Mouse (Mus musculus): ENCODE results near the gene Wnt10b. TPM values are rescaled to one million over a fixed set of nuclear protein-coding genes. Genes with fewer than 3 reads are reported as not detected.

Gene Wnt10b
- polyA plus RNA-seq, 1 experiment from 2014 or later: 0.10 TPM

DNA sequence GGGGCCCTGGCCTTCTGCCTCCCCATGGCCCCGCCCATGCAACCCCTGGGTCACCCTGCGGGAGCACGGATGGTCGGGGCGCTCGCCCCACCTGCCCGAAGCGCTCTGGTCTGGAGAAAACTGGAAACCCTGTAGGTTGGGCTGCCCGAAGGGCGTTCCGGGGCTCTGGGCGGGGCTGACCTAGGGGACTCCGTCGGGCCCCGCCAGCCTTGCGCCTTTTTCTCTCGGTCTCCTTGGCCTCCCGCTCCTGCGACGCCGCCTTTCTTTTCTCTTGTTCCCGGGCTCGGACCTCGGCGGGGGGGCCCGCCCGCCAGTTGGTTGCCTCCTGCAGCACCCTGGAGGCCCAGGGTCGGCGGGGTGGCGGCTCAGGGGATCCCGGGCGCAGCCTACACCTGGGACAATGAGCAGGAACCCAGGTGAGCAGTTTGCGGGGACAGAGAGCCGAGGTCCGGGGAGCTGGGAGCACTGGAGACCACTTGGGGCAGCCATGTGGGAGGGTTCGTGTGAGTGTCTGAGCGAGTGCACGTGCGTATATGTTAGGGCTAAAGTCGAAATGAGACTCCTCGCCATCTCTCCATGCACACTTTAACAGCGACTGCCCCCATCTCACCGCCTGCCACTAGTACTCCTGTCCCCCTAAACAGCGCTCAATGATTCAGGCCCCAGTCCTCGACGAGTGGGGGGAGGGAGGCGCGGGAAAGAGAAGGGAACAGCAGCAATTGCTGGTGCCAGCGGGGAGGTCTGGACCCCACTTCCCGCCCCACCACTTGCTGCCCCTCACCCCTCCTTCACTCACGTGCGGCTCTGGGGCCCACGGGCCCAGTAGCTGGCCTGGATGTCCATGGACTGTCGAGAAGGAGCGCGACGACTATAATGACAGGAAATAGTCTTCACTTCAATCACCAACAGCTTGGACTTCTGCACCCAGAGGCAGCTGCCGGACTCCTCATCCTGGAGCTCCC, 29.1 kb upstream of the Wnt10b start:
- Histone ChIP-seq H3K4me2 (peak overlapping the region; percentile 86), H3K27me3 (peaks cover 81% of the 10 kb centered on the region), H3K36me3 (0 out of 2 replicates have a peak, but pooled peaks cover 12% of the 10 kb centered on the region), H3K4me3 (peak overlapping the region; percentile 42), H3K4me1 (peaks cover 43% of the 10 kb centered on the region), H3K9me3 (no peaks in the 10 kb centered on the region), H3K9ac (0 out of 2 replicates have a peak overlapping the region, but pooled peaks have one; percentile 41), H3K27ac (no peak overlapping the region)
- ATAC-seq (ENCODE audit: borderline replicate concordance, extremely low read depth, low FRiP score, low TSS enrichment): peak; percentile 14; the same call in 1 of the 2 replicates
- whole genome bisulfite sequencing: 2% methylated on average over 58 of the region's 58 CpGs

DNA sequence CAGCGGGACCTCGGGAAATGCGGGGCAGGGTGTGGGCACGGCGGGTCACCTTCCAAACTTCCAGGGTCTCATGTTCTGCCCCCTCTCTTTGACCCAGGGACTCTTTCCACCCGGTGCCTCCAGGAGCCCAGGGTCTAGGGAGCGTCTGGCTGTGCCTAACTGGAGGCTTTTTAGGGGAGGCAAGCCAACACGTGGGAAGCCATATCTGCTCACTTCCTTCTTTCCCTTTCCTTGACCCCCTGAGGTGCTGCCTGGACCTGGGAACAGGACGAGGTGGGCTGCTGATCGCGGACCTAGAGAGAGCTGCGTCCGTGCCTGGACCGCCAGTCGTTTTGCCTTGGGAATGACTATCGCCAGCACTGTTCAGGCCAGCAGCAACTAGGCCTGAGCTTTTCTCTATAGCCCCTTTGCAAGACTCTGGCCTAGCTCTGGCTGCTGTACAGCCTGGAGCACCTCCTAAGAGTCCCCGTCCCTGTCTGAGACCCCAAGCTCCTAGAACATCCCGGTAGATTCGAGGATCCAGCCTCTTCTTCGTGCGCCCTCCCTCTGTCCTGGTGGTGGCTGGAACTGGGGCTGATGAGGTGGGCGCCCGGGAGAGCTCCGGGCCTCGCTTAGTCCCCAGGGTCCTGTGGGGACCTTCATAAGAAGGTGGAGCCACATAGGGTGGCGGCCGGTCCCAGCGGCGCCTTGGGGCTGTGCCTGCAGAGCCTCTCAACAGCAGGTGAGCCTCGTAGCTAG, 28.3 kb upstream of the Wnt10b start:
- Histone ChIP-seq H3K9me3 (no peaks in the 10 kb centered on the region), H3K27ac (no peak overlapping the region), H3K4me3 (peak overlapping the region; percentile 42), H3K36me3 (0 out of 2 replicates have a peak, but pooled peaks cover 5% of the 10 kb centered on the region), H3K27me3 (peaks cover 89% of the 10 kb centered on the region), H3K4me1 (peaks cover 43% of the 10 kb centered on the region), H3K9ac (no peak overlapping the region), H3K4me2 (peak overlapping the region; percentile 86)
- 17% methylated on average over 30 of the region's 30 CpGs for WGBS
- peak; percentile 13; the same call in 1 of the 2 replicates for ATAC-seq (ENCODE audit: borderline replicate concordance, extremely low read depth, low FRiP score, low TSS enrichment)

DNA sequence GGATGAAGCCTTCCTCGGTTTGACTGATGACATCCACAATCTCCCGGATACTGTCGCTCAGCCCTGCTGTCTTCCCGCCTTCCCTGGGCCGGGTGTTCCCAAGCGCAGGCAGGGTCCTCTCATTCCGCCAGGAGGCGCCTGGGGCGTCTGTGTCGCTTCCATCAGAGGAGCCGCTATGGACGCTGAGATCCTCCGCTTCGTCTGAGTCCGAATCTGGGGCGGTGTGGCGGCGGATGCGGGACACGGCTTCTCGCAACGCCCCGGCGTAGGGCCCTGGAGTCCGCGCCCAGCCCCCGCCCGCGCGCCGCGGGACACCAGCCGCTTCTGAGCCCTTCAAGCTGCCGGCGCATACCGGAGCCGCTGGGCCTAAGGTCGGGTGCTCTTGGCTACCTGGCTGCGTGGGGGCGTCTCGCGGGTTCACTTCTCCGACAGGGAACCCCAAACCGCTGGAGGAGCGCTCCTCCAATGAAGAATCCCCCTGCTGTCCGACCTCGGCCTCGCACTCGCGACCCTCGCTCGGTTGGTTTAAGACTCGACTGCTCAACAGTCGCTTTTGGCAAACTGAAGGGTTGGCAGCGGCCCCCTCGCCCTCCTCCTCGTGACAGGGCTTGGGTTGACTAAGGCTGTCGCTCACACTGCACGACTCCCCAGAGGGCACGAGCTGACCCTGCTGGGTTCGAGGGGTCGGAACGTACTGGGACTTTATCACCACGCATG, 27.5 kb upstream of the Wnt10b start:
- Histone ChIP-seq H3K9ac (peak overlapping the region; percentile 27), H3K27me3 (peaks cover 97% of the 10 kb centered on the region), H3K36me3 (no peaks in the 10 kb centered on the region), H3K4me3 (peak overlapping the region; percentile 38), H3K4me2 (peak overlapping the region; percentile 75), H3K9me3 (no peaks in the 10 kb centered on the region), H3K4me1 (peaks cover 43% of the 10 kb centered on the region), H3K27ac (no peak overlapping the region)
- 2% methylated on average over 63 of the region's 64 CpGs for WGBS
- peak; percentile 17; the same call in 1 of the 2 replicates for ATAC-seq (ENCODE audit: borderline replicate concordance, extremely low read depth, low FRiP score, low TSS enrichment)

DNA sequence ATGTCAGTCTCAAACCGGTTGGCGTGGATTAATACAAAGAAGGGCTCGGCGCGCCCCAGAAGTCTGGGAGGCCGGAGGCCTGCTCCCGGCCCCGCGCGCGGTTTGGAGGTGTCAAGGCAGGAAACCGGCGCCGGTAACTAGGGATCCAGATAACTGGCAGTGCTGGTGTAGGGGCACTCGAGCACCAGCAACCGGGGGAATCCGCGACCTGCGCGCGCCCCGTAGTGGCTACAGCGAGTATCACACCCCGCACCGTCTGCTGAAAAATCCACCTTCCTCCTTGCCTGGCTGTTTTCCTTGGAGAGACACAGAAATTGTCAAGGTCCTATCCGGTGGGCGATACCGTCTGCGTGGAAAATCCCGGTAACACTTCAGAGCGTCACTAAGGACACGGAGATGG, 26.1 kb upstream of the Wnt10b start:
- ATAC-seq (ENCODE audit: borderline replicate concordance, extremely low read depth, low FRiP score, low TSS enrichment): no peak
- Histone ChIP-seq H3K27me3 (peaks cover 99% of the 10 kb centered on the region), H3K4me1 (peaks cover 43% of the 10 kb centered on the region)

DNA sequence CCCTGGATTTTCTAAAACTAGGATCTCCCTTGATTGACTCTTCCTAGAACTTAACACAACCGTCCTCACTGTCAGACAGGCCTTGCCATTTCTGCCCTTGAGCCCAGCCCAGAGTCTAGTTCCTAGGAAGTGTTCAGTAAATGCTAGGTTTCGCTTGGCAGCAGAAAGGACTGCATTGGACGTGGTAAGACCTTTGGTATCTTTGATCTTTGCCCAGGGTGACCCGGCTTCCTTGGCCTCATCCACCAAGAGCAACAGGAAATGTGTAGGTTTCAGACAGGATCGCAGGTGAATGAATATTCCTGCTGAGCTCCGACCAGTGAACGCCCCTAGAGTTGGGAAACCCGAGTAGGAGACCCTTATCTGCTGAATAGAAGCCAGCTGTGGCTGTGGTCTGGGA, 25.0 kb upstream of the Wnt10b start:
- Histone ChIP-seq H3K27me3 (peaks cover 99% of the 10 kb centered on the region), H3K4me1 (peaks cover 32% of the 10 kb centered on the region), H3K4me2 (no peak overlapping the region), H3K36me3 (no peaks in the 10 kb centered on the region), H3K9ac (no peak overlapping the region), H3K4me3 (no peak overlapping the region), H3K27ac (no peak overlapping the region), H3K9me3 (no peaks in the 10 kb centered on the region)
- no peak for ATAC-seq (ENCODE audit: borderline replicate concordance, extremely low read depth, low FRiP score, low TSS enrichment)
- WGBS: 3% methylated on average over 8 of the region's 8 CpGs

More for the DNA sequence above, 26.1 kb upstream of the Wnt10b start:
- H3K4me2 ChIP-seq: peak overlapping the region; percentile 43
- no peaks in the 10 kb centered on the region for H3K36me3 ChIP-seq
- under 1% methylated on average over 32 of the region's 32 CpGs for WGBS
- no peak overlapping the region for H3K9ac ChIP-seq
- no peak overlapping the region for H3K4me3 ChIP-seq
- no peak overlapping the region for H3K27ac ChIP-seq
- H3K9me3 ChIP-seq: no peaks in the 10 kb centered on the region

DNA sequence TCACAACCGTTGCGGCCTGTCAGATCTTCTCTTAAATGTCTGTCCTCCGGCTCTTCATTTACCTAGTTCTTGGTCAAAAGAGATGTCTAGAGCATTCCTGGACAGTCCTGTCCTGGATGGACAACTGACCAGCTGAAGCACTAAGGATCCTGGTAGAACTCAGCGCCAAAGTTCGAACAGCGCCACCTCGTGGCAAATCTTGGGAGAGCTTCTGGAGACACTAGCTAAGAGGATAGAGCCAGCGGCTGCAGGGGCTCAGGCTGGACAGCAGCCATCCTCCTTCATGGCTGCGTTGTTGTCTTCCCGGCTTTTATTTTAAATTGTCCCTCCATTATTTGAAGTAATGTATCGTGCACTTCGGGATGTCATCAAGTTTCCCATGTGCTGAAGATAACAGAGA, 21.4 kb upstream of the Wnt10b start:
- Histone ChIP-seq H3K9ac (no peak overlapping the region), H3K36me3 (no peaks in the 10 kb centered on the region), H3K4me1 (peaks cover 6% of the 10 kb centered on the region; the same call in 1 of the 2 replicates), H3K4me2 (no peak overlapping the region), H3K27ac (no peak overlapping the region), H3K9me3 (no peaks in the 10 kb centered on the region), H3K27me3 (peaks cover 99% of the 10 kb centered on the region), H3K4me3 (no peak overlapping the region)
- 11% methylated on average over 12 of the region's 12 CpGs for WGBS
- no peak for ATAC-seq (ENCODE audit: borderline replicate concordance, extremely low read depth, low FRiP score, low TSS enrichment)

DNA sequence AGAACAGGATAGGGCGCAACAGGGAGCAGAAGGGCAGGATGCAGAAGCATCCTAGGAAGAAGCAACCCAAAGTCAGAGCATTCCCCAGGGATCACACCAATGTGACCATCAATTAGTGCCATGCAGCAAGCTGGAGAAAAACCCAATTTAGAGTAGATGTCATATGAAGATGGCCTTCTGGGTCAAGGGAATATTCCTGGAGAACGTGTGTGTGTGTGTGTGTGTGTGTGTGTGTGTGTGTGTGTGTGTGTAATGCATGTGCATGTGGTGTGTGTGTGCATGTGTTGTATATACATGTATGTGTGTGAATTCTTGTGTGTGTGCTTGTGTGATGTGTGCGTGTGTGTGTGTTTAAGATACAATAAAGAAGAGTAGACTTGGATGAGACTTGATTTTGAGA, 21.0 kb upstream of the Wnt10b start:
- Histone ChIP-seq H3K36me3 (no peaks in the 10 kb centered on the region), H3K27me3 (peaks cover 99% of the 10 kb centered on the region), H3K27ac (no peak overlapping the region), H3K9me3 (no peaks in the 10 kb centered on the region), H3K4me2 (no peak overlapping the region), H3K4me1 (peaks cover 4% of the 10 kb centered on the region; the same call in 1 of the 2 replicates), H3K9ac (no peak overlapping the region), H3K4me3 (no peak overlapping the region)
- 55% methylated on average over 3 of the region's 3 CpGs for WGBS
- no peak for ATAC-seq (ENCODE audit: borderline replicate concordance, extremely low read depth, low FRiP score, low TSS enrichment)

DNA sequence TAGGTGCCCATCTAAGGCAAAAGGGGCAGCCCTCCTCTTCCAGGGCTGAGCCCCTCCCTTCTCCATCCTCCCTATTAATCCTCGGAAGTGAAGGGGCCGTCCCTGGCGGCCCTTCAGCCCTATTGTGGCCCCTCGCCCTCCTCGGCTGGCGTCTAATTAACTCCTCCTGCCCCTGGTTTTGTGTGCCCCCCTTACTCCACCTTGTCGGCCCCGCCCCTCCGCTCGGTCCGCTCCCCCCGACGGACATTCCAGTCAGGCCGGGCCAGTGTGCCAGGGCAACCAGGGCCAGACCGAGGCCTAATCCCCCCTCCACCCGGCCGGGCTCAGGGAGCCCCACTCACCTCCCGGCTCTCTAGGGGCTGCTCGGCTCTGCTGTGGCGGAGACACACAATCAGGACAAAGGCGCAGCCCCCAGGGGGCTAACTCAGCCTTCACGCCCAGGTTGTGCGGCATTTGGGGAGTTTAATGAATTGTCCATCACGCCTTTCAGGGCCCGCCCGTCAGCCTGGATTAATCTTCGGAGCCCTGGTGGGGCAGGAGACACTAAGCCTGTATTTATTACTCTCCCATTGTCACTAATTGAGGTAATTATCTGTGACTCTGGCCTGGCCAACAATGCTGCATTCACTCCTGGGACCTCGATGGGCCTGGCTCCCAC, 20.0 kb upstream of the Wnt10b start:
- peaks cover 99% of the 10 kb centered on the region for H3K27me3 ChIP-seq
- H3K9me3 ChIP-seq: no peaks in the 10 kb centered on the region
- no peak overlapping the region for H3K4me3 ChIP-seq
- WGBS: 6% methylated on average over 28 of the region's 28 CpGs
- H3K9ac ChIP-seq: no peak overlapping the region
- no peaks in the 10 kb centered on the region for H3K36me3 ChIP-seq
- no peak for ATAC-seq (ENCODE audit: borderline replicate concordance, extremely low read depth, low FRiP score, low TSS enrichment)
- no peak overlapping the region for H3K27ac ChIP-seq
- no peak overlapping the region for H3K4me2 ChIP-seq
- H3K4me1 ChIP-seq: peaks cover 8% of the 10 kb centered on the region; the same call in 1 of the 2 replicates

DNA sequence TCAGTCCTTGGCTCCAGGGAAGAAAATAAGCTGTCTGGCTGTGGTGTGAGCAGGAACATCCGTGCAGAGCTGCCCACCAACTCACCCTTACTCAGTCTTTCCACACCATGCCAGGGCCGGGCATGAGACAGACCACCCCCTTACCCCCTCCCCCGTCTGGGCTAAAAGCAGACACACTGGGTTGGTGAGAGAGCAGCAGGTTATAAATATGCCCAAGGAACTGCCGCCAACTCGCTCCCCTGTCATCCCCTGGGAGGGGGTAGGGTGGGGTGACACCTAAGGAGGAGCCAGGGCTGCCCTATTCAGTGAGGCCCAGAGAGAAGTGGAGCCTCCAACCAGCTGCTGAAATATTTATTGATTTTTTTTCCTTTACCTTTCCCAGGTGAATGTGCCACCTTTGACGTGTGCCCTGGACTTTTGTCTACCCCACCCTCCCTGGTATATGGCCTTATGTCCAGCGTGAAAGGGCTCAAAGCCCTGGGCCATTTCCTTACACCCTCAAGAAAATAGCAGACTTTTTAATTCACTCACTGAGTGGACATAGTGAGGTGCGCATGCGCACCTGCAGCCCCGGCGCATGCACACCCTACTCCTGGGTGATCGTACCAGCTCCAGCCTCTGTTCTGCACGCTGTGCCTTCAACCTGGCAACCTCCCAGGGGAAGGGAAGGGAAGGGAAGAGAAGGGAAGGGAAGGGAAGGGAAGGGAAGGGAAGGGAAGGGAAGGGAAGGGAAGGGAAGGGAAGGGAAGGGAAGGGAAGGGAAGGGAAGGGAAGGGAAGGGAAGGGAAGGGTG, 19.0 kb upstream of the Wnt10b start:
- no peaks in the 10 kb centered on the region for H3K9me3 ChIP-seq
- ATAC-seq (ENCODE audit: borderline replicate concordance, extremely low read depth, low FRiP score, low TSS enrichment): no peak
- no peak overlapping the region for H3K4me3 ChIP-seq
- H3K4me2 ChIP-seq: no peak overlapping the region
- no peak overlapping the region for H3K27ac ChIP-seq
- H3K36me3 ChIP-seq: no peaks in the 10 kb centered on the region
- 10% methylated on average over 13 of the region's 13 CpGs for WGBS
- peaks cover 15% of the 10 kb centered on the region for H3K4me1 ChIP-seq
- H3K27me3 ChIP-seq: peaks cover 99% of the 10 kb centered on the region
- H3K9ac ChIP-seq: no peak overlapping the region

DNA sequence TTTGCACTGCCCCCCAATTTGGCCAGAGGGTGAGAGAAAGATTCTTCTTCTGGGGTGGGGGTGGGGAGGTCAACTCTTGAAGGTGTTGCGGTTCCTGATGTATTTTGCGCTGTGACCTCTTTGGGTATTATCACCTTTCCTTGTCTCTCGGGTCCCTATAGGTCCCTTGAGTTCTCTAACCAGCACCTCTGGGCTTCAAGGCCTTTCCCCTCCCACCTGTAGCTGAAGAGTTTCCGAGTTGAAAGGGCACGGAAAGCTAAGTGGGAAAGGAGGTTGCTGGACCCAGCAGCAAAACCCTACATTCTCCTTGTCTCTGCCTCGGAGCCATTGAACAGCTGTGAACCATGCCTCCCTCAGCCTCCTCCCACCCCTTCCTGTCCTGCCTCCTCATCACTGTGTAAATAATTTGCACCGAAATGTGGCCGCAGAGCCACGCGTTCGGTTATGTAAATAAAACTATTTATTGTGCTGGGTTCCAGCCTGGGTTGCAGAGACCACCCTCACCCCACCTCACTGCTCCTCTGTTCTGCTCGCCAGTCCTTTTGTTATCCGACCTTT, 15.3 kb upstream of the Wnt10b start:
- Histone ChIP-seq H3K4me2 (no peak overlapping the region), H3K27ac (no peak overlapping the region), H3K36me3 (no peaks in the 10 kb centered on the region), H3K4me1 (peaks cover 35% of the 10 kb centered on the region), H3K27me3 (peaks cover 99% of the 10 kb centered on the region), H3K4me3 (no peak overlapping the region), H3K9me3 (no peaks in the 10 kb centered on the region), H3K9ac (no peak overlapping the region)
- WGBS: 3% methylated on average over 13 of the region's 13 CpGs
- ATAC-seq (ENCODE audit: borderline replicate concordance, extremely low read depth, low FRiP score, low TSS enrichment): peak; percentile 12; the same call in 1 of the 2 replicates

Measured in lung, embryonic 15.5 days (tissue).